Mouse (Mus musculus) midbrain, embryonic 12.5 days (tissue): ENCODE measurements around the gene Hormad1. TPM values are rescaled to one million over a fixed set of nuclear protein-coding genes. Genes with fewer than 3 reads are reported as not detected.
"Not testable (repeated sequence)": the region's sequence is repeated elsewhere in the genome, so short reads cannot be mapped to it uniquely, and the experiment has no call there.

ENCODE experiments used
- ATAC-seq: fragments of 200-750 bp; cut with Nextera tagmentation; 2 replicates; pipeline ENCODE4 v1.8.0; 2017; ENCODE audit warnings: low read depth, moderate TSS enrichment, moderate library complexity; ENCODE audit not compliant: low FRiP score
- H3K27ac ChIP-seq: fragments of 300-500 bp; sonication (generic); replicated peaks from 2 replicates; pipeline ENCODE4 v1.5.1; 2016; ENCODE audit warnings: mild to moderate bottlenecking
- H3K27me3 ChIP-seq: fragments of 300-500 bp; sonication (generic); 2 replicates; pipeline ENCODE4 v1.6.1; 2016; ENCODE audit warnings: mild to moderate bottlenecking
- H3K36me3 ChIP-seq: fragments of 300-500 bp; sonication (generic); 2 replicates; pipeline ENCODE4 v1.6.1; 2016
- H3K4me1 ChIP-seq: fragments of 300-500 bp; sonication (generic); 2 replicates; pipeline ENCODE4 v1.6.1; 2016
- H3K4me2 ChIP-seq: fragments of 300-500 bp; sonication (generic); replicated peaks from 2 replicates; pipeline ENCODE4 v1.6.1; 2016; ENCODE audit warnings: mild to moderate bottlenecking, moderate library complexity
- H3K4me3 ChIP-seq: fragments of 300-500 bp; sonication (generic); 2 replicates; pipeline ENCODE4 v1.5.1; 2016; ENCODE audit warnings: mild to moderate bottlenecking
- H3K9ac ChIP-seq: fragments of 300-500 bp; sonication (generic); replicated peaks from 2 replicates; pipeline ENCODE4 v1.6.1; 2016; ENCODE audit warnings: mild to moderate bottlenecking, moderate library complexity
- H3K9me3 ChIP-seq: fragments of 300-500 bp; sonication (generic); 2 replicates; pipeline ENCODE4 v1.6.1; 2016; ENCODE audit warnings: mild to moderate bottlenecking
- WGBS: fragments of 180-500 bp; shearing (Covaris S2); methylation state at CpG from one replicate; pipeline ENCODE4 v1.1.7; 2016; 5-methylcytosine and 5-hydroxymethylcytosine counted together
- polyA plus RNA-seq: library from polyadenylated mRNA; unstranded; fragments of >200 nt; fragmentation: Nextera tagmentation; extraction: Ambion mirVana; gene quantifications from 2 replicates; pipeline ENCODE4 v1.2.1, GENCODE M21; 2016

The Hormad1 gene
- polyA plus RNA-seq, 1 experiment from 2014 or later: not detected

GRCm38 (mm10) chr3:95529814-95530213, 29.7 kb upstream of the Hormad1 start:
- no peak overlapping the region for H3K9ac ChIP-seq
- H3K4me3 ChIP-seq: no peak overlapping the region
- no peaks in the 10 kb centered on the region for H3K27me3 ChIP-seq
- ATAC-seq: no peak
- WGBS: 91% methylated on average over 6 of the region's 6 CpGs
- no peak overlapping the region for H3K4me2 ChIP-seq
- no peak overlapping the region for H3K27ac ChIP-seq
- no peaks in the 10 kb centered on the region for H3K4me1 ChIP-seq
- H3K36me3 ChIP-seq: no peaks in the 10 kb centered on the region
- H3K9me3 ChIP-seq: no peaks in the 10 kb centered on the region

GRCm38 (mm10) chr3:95531025-95531424, 28.5 kb upstream of the Hormad1 start:
- 83% methylated on average over 1 of the region's 1 CpGs for WGBS

GRCm38 (mm10) chr3:95533364-95533763, 26.1 kb upstream of the Hormad1 start:
- H3K27ac ChIP-seq: no peak overlapping the region
- no peaks in the 10 kb centered on the region for H3K4me1 ChIP-seq
- H3K4me2 ChIP-seq: no peak overlapping the region
- H3K9ac ChIP-seq: no peak overlapping the region
- ATAC-seq: no peak
- no peak overlapping the region for H3K4me3 ChIP-seq
- H3K27me3 ChIP-seq: no peaks in the 10 kb centered on the region
- 89% methylated on average over 5 of the region's 5 CpGs for WGBS
- no peaks in the 10 kb centered on the region for H3K36me3 ChIP-seq
- no peaks in the 10 kb centered on the region for H3K9me3 ChIP-seq

More at GRCm38 (mm10) chr3:95531025-95531424, 28.5 kb upstream of the Hormad1 start:
- Histone ChIP-seq H3K4me3 (no peak overlapping the region), H3K9me3 (no peaks in the 10 kb centered on the region), H3K4me2 (no peak overlapping the region), H3K27me3 (no peaks in the 10 kb centered on the region), H3K27ac (no peak overlapping the region), H3K4me1 (no peaks in the 10 kb centered on the region), H3K36me3 (no peaks in the 10 kb centered on the region), H3K9ac (no peak overlapping the region)
- ATAC-seq: no peak

GRCm38 (mm10) chr3:95534927-95535326, 24.6 kb upstream of the Hormad1 start:
- no peaks in the 10 kb centered on the region for H3K4me1 ChIP-seq
- no peak overlapping the region for H3K4me2 ChIP-seq
- 96% methylated on average over 1 of the region's 1 CpGs for WGBS
- no peak overlapping the region for H3K9ac ChIP-seq
- ATAC-seq: no peak
- no peaks in the 10 kb centered on the region for H3K36me3 ChIP-seq
- no peak overlapping the region for H3K4me3 ChIP-seq
- no peaks in the 10 kb centered on the region for H3K9me3 ChIP-seq
- H3K27ac ChIP-seq: no peak overlapping the region
- no peaks in the 10 kb centered on the region for H3K27me3 ChIP-seq

GRCm38 (mm10) chr3:95538936-95539335, 20.5 kb upstream of the Hormad1 start:
- no peak overlapping the region for H3K9ac ChIP-seq
- 88% methylated on average over 10 of the region's 10 CpGs for WGBS
- H3K36me3 ChIP-seq: no peaks in the 10 kb centered on the region
- no peak overlapping the region for H3K27ac ChIP-seq
- no peaks in the 10 kb centered on the region for H3K27me3 ChIP-seq
- no peak for ATAC-seq
- no peaks in the 10 kb centered on the region for H3K4me1 ChIP-seq
- no peaks in the 10 kb centered on the region for H3K9me3 ChIP-seq
- no peak overlapping the region for H3K4me3 ChIP-seq
- H3K4me2 ChIP-seq: no peak overlapping the region

- Histone ChIP-seq H3K36me3 (no peaks in the 10 kb centered on the region), H3K4me3 (no peak overlapping the region), H3K4me1 (no peaks in the 10 kb centered on the region), H3K27me3 (no peaks in the 10 kb centered on the region), H3K27ac (no peak overlapping the region), H3K9me3 (no peaks in the 10 kb centered on the region), H3K9ac (no peak overlapping the region), H3K4me2 (no peak overlapping the region)
- WGBS: 97% methylated on average over 4 of the region's 4 CpGs
- ATAC-seq: no peak
Observed at GRCm38 (mm10) chr3:95539837-95540236, 19.6 kb upstream of the Hormad1 start.

- not testable (repeated sequence) for H3K27ac ChIP-seq, H3K4me1 ChIP-seq, H3K4me3 ChIP-seq, H3K36me3 ChIP-seq, ATAC-seq, H3K4me2 ChIP-seq, H3K9ac ChIP-seq, H3K9me3 ChIP-seq, H3K27me3 ChIP-seq
- 89% methylated on average over 2 of the region's 2 CpGs for WGBS
Observed at GRCm38 (mm10) chr3:95541186-95541585, 18.3 kb upstream of the Hormad1 start.

GRCm38 (mm10) chr3:95542171-95542570, 17.3 kb upstream of the Hormad1 start:
- no peak overlapping the region for H3K27ac ChIP-seq
- H3K4me2 ChIP-seq: no peak overlapping the region
- no peaks in the 10 kb centered on the region for H3K27me3 ChIP-seq
- H3K4me1 ChIP-seq: no peaks in the 10 kb centered on the region
- no peak overlapping the region for H3K9ac ChIP-seq
- H3K9me3 ChIP-seq: no peaks in the 10 kb centered on the region
- ATAC-seq: no peak
- no peak overlapping the region for H3K4me3 ChIP-seq
- H3K36me3 ChIP-seq: no peaks in the 10 kb centered on the region

GRCm38 (mm10) chr3:95542981-95543380, 16.5 kb upstream of the Hormad1 start:
- H3K27ac ChIP-seq: no peak overlapping the region
- WGBS: 76% methylated on average over 7 of the region's 7 CpGs
- H3K4me1 ChIP-seq: no peaks in the 10 kb centered on the region
- H3K27me3 ChIP-seq: no peaks in the 10 kb centered on the region
- H3K4me2 ChIP-seq: no peak overlapping the region
- H3K36me3 ChIP-seq: no peaks in the 10 kb centered on the region
- no peak overlapping the region for H3K4me3 ChIP-seq
- H3K9me3 ChIP-seq: no peaks in the 10 kb centered on the region
- no peak for ATAC-seq
- no peak overlapping the region for H3K9ac ChIP-seq

GRCm38 (mm10) chr3:95550176-95550575, 9.3 kb upstream of the Hormad1 start:
- Histone ChIP-seq H3K9me3 (no peaks in the 10 kb centered on the region), H3K4me3 (no peak overlapping the region), H3K27me3 (no peaks in the 10 kb centered on the region), H3K4me2 (no peak overlapping the region), H3K9ac (no peak overlapping the region), H3K36me3 (no peaks in the 10 kb centered on the region), H3K4me1 (no peaks in the 10 kb centered on the region), H3K27ac (no peak overlapping the region)
- WGBS: 78% methylated on average over 1 of the region's 1 CpGs
- no peak for ATAC-seq

GRCm38 (mm10) chr3:95553986-95554385, 5.5 kb upstream of the Hormad1 start:
- Histone ChIP-seq H3K4me2 (no peak overlapping the region), H3K9me3 (no peaks in the 10 kb centered on the region), H3K9ac (no peak overlapping the region), H3K27ac (no peak overlapping the region), H3K4me3 (no peak overlapping the region), H3K36me3 (no peaks in the 10 kb centered on the region), H3K4me1 (no peaks in the 10 kb centered on the region), H3K27me3 (no peaks in the 10 kb centered on the region)
- no peak for ATAC-seq
- WGBS: 65% methylated on average over 3 of the region's 3 CpGs

- 88% methylated on average over 3 of the region's 3 CpGs for WGBS
- Histone ChIP-seq H3K27ac (no peak overlapping the region), H3K27me3 (no peaks in the 10 kb centered on the region), H3K9ac (no peak overlapping the region), H3K4me2 (no peak overlapping the region), H3K4me1 (no peaks in the 10 kb centered on the region), H3K4me3 (no peak overlapping the region), H3K36me3 (no peaks in the 10 kb centered on the region), H3K9me3 (no peaks in the 10 kb centered on the region)
- no peak for ATAC-seq
Observed at GRCm38 (mm10) chr3:95560738-95561137, 1.3 kb downstream of the Hormad1 start.

GRCm38 (mm10) chr3:95561826-95562225, 2.3 kb downstream of the Hormad1 start:
- Histone ChIP-seq H3K36me3 (no peaks in the 10 kb centered on the region), H3K9me3 (no peaks in the 10 kb centered on the region), H3K4me2 (no peak overlapping the region), H3K27me3 (no peaks in the 10 kb centered on the region), H3K9ac (no peak overlapping the region), H3K4me3 (no peak overlapping the region), H3K4me1 (no peaks in the 10 kb centered on the region), H3K27ac (no peak overlapping the region)
- ATAC-seq: no peak
- 84% methylated on average over 2 of the region's 2 CpGs for WGBS
